Mouse (Mus musculus): ENCODE results near the gene Dync2li1. TPM values are rescaled to one million over a fixed set of nuclear protein-coding genes. Genes with fewer than 3 reads are reported as not detected.

Gene Dync2li1
- polyA plus RNA-seq, 1 experiment from 2014 or later = 32.9 TPM

DNA sequence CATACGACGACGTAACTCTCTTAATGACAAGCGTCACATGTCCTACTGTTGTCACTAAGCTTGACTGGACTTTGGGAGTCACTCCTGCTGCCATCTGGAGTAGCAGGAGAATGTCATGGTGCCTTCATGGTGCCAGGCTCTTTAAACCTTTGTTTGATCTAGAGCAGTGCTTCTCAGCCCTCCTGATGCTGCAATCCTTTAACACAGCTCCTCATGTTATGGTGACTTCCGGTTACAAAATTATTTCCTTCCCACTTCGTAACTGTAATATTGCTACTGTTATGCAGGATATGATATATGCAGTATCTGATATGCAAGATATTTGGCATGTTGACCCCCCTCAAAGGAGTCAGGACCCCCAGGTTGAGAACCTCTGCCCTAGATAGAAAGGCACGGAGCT is 7.2 kb upstream of the Dync2li1 start:
- H3K4me2 ChIP-seq (ENCODE audit: low read depth, low read length) = no peak overlapping the region
- no peak for ATAC-seq (ENCODE audit: insufficient read depth, low FRiP score)
- H3K4me1 ChIP-seq (ENCODE audit: control insufficient read depth, insufficient read depth, low read length) = no peaks in the 10 kb centered on the region
- no peak overlapping the region for H3K9ac ChIP-seq (ENCODE audit: low read length)
- no peaks in the 10 kb centered on the region for H3K27me3 ChIP-seq (ENCODE audit: control insufficient read depth, insufficient read depth, low read length)
- peak overlapping the region; percentile 81; the same call in 1 of the 2 replicates for H3K27ac ChIP-seq (ENCODE audit: low read length)
- WGBS = 78% methylated on average over 7 of the region's 7 CpGs
- peaks cover 3% of the 10 kb centered on the region; the same call in 1 of the 2 replicates for H3K36me3 ChIP-seq (ENCODE audit: control insufficient read depth, insufficient read depth, low read length)
- no peak overlapping the region for H3K4me3 ChIP-seq (replicated peaks; ENCODE audit: low read length)
- H3K9me3 ChIP-seq (replicated peaks; ENCODE audit: control insufficient read depth, low read length) = no peaks in the 10 kb centered on the region

DNA sequence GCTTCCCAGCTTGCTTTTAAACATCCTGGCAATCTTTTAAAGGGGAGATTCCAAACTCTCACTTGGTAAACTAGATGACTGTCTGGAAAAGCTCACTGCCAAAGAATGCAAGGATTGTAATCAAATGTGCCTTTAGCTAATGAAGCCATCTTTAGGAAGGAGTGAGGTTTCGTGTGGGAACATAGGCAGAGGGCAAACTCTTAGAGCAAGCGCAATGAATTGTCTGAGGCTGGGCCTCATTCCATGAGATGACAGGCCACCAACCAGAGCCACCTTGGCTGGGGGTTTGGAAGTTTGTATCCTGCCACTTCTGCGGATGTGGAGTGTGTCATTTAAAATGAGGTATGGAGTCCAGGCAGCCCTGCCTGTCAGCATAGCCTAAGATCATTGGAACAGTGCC is 6.2 kb upstream of the Dync2li1 start:
- Histone ChIP-seq H3K27me3 (ENCODE audit: control insufficient read depth, insufficient read depth, low read length) (no peaks in the 10 kb centered on the region), H3K9ac (ENCODE audit: low read length) (no peak overlapping the region), H3K9me3 (replicated peaks; ENCODE audit: control insufficient read depth, low read length) (no peaks in the 10 kb centered on the region), H3K4me2 (ENCODE audit: low read depth, low read length) (no peak overlapping the region), H3K27ac (ENCODE audit: low read length) (peak overlapping the region; percentile 74), H3K36me3 (ENCODE audit: control insufficient read depth, insufficient read depth, low read length) (peaks cover 3% of the 10 kb centered on the region; the same call in 1 of the 2 replicates), H3K4me3 (replicated peaks; ENCODE audit: low read length) (no peak overlapping the region), H3K4me1 (ENCODE audit: control insufficient read depth, insufficient read depth, low read length) (no peaks in the 10 kb centered on the region)
- peak; percentile 31; the same call in 1 of the 2 replicates for ATAC-seq (ENCODE audit: insufficient read depth, low FRiP score)
- WGBS = 37% methylated on average over 3 of the region's 3 CpGs

DNA sequence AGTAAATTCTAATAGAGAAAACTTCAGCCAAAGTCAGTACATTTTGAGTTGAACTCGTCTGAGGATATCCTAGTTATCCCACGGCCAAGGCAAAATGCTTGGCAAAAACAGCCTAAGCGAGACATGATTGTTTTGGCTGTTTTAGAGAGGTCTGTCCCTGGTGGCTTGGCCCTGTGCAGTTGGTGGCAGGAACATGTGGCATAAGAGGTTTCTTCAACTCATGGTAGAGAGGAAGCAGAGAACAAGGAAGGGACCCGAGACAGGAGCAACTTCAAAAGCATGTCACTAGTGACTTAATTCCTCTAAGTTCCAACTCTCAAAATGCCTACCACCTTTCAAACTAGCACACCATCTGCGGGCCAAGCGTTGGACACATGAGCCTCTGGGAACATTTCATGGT is 5.7 kb upstream of the Dync2li1 start:
- H3K36me3 ChIP-seq (ENCODE audit: control insufficient read depth, insufficient read depth, low read length) = peaks cover 3% of the 10 kb centered on the region; the same call in 1 of the 2 replicates
- no peaks in the 10 kb centered on the region for H3K4me1 ChIP-seq (ENCODE audit: control insufficient read depth, insufficient read depth, low read length)
- H3K9ac ChIP-seq (ENCODE audit: low read length) = no peak overlapping the region
- H3K9me3 ChIP-seq (replicated peaks; ENCODE audit: control insufficient read depth, low read length) = no peaks in the 10 kb centered on the region
- ATAC-seq (ENCODE audit: insufficient read depth, low FRiP score) = no peak
- H3K4me2 ChIP-seq (ENCODE audit: low read depth, low read length) = no peak overlapping the region
- H3K4me3 ChIP-seq (replicated peaks; ENCODE audit: low read length) = no peak overlapping the region
- H3K27me3 ChIP-seq (ENCODE audit: control insufficient read depth, insufficient read depth, low read length) = no peaks in the 10 kb centered on the region
- WGBS = 86% methylated on average over 6 of the region's 6 CpGs
- peak overlapping the region; percentile 74 for H3K27ac ChIP-seq (ENCODE audit: low read length)

DNA sequence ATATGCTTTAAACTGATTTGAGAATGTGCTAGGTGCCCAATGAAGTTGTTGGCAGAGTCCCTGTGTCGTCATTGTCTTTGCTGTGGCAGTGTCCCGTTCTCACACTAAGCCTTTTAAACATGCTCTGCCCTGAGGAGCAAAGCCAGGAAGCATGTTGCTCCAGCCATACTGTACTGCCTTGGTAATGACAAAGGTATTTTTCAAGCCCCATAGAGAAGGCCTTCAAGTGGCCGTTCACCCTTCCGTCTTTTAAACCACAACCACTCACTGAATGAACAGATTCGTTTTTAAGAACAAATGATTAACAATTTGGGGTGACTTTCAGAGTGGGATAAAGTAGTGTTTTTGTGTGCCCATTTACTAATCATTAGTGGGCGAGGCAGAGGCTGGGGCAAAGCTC is 5.1 kb upstream of the Dync2li1 start:
- ATAC-seq (ENCODE audit: insufficient read depth, low FRiP score) = no peak
- 85% methylated on average over 6 of the region's 6 CpGs for WGBS
- H3K27ac ChIP-seq (ENCODE audit: low read length) = no peak overlapping the region
- no peaks in the 10 kb centered on the region; the same call in 1 of the 2 replicates for H3K36me3 ChIP-seq (ENCODE audit: control insufficient read depth, insufficient read depth, low read length)
- H3K4me3 ChIP-seq (replicated peaks; ENCODE audit: low read length) = no peak overlapping the region
- H3K4me1 ChIP-seq (ENCODE audit: control insufficient read depth, insufficient read depth, low read length) = no peaks in the 10 kb centered on the region
- no peak overlapping the region for H3K9ac ChIP-seq (ENCODE audit: low read length)
- no peak overlapping the region for H3K4me2 ChIP-seq (ENCODE audit: low read depth, low read length)
- H3K27me3 ChIP-seq (ENCODE audit: control insufficient read depth, insufficient read depth, low read length) = no peaks in the 10 kb centered on the region
- no peaks in the 10 kb centered on the region for H3K9me3 ChIP-seq (replicated peaks; ENCODE audit: control insufficient read depth, low read length)

DNA sequence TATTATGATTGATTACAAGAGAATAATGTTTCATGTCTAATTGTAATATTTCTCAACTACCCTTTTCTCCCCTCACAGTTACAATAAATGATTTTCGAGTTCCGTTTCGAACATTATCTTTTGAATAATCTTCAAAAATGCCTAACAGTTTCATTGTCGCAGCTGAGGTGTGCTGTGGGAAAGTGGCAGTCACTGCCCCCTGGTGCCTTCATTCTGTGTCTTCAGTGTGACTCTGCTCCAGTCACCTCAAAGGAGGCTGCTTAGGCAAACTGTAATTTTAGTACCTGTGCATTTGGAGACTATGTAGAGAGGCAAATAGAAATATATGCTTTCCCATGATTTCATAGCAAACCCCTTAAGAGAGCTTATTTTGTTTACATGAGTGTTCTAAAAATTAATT is 4.3 kb upstream of the Dync2li1 start:
- Histone ChIP-seq H3K27ac (ENCODE audit: low read length) (no peak overlapping the region), H3K4me2 (ENCODE audit: low read depth, low read length) (no peak overlapping the region), H3K27me3 (ENCODE audit: control insufficient read depth, insufficient read depth, low read length) (no peaks in the 10 kb centered on the region), H3K36me3 (ENCODE audit: control insufficient read depth, insufficient read depth, low read length) (no peaks in the 10 kb centered on the region; the same call in 1 of the 2 replicates), H3K4me1 (ENCODE audit: control insufficient read depth, insufficient read depth, low read length) (0 out of 2 replicates have a peak, but pooled peaks cover 4% of the 10 kb centered on the region), H3K4me3 (replicated peaks; ENCODE audit: low read length) (no peak overlapping the region), H3K9me3 (replicated peaks; ENCODE audit: control insufficient read depth, low read length) (no peaks in the 10 kb centered on the region), H3K9ac (ENCODE audit: low read length) (no peak overlapping the region)
- WGBS = 80% methylated on average over 4 of the region's 4 CpGs
- ATAC-seq (ENCODE audit: insufficient read depth, low FRiP score) = no peak

DNA sequence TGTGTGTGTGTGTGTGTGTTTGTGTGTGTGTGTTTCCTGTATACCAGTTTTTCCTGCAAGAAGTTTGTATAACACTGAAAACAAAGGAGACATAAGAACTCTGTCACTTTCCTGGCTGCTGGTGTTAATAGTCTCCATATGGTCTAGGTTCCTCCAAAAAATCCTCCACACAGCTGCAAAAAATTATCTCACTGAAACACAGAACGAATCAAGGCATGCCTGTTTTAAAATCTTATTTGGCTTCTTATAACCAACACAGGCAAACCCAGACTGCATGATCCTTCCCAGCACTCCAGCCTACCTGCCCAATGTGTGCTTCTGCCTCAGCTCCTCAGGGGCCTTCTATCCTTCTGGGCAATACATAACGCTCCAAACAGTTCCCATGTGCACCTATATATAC is 3.4 kb upstream of the Dync2li1 start:
- H3K27ac ChIP-seq (ENCODE audit: low read length) = peak overlapping the region; percentile 44
- 60% methylated on average over 2 of the region's 2 CpGs for WGBS
- H3K9me3 ChIP-seq (replicated peaks; ENCODE audit: control insufficient read depth, low read length) = no peaks in the 10 kb centered on the region
- no peak overlapping the region for H3K4me2 ChIP-seq (ENCODE audit: low read depth, low read length)
- H3K36me3 ChIP-seq (ENCODE audit: control insufficient read depth, insufficient read depth, low read length) = no peaks in the 10 kb centered on the region; the same call in 1 of the 2 replicates
- no peak overlapping the region for H3K9ac ChIP-seq (ENCODE audit: low read length)
- 0 out of 2 replicates have a peak, but pooled peaks cover 4% of the 10 kb centered on the region for H3K4me1 ChIP-seq (ENCODE audit: control insufficient read depth, insufficient read depth, low read length)
- 0 out of 2 replicates have a peak, but pooled peaks have one; percentile 9 for ATAC-seq (ENCODE audit: insufficient read depth, low FRiP score)
- no peak overlapping the region for H3K4me3 ChIP-seq (replicated peaks; ENCODE audit: low read length)
- H3K27me3 ChIP-seq (ENCODE audit: control insufficient read depth, insufficient read depth, low read length) = no peaks in the 10 kb centered on the region

DNA sequence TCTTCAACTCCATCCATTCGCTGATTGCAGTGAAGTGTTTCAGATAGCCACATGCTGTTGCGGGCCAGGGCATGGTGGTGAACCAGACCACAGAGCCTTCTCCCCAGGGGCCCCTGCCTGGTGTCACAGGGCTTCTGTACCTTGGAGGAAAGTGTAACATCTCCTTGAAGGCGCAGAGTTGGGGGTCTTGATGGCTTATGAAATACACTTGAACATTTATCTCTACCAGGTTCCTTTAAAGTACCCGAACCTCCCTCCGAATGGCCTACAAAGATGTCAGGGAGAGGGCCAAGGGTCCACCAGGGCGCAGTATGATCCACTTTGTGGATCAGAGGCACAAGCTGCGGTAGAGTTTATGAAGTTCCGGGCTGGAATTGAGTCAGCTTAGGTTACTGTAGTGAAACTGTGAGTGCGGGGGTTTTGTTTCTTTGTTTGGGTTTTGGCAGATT is 585 bp downstream of the Dync2li1 start:
- Histone ChIP-seq H3K9ac (ENCODE audit: low read length) (peak overlapping the region; percentile 79), H3K4me3 (replicated peaks; ENCODE audit: low read length) (peak overlapping the region; percentile 63), H3K9me3 (replicated peaks; ENCODE audit: control insufficient read depth, low read length) (no peaks in the 10 kb centered on the region), H3K27ac (ENCODE audit: low read length) (peak overlapping the region; percentile 20; the same call in 1 of the 2 replicates), H3K4me2 (ENCODE audit: low read depth, low read length) (peak overlapping the region; percentile 80), H3K36me3 (ENCODE audit: control insufficient read depth, insufficient read depth, low read length) (no peaks in the 10 kb centered on the region), H3K27me3 (ENCODE audit: control insufficient read depth, insufficient read depth, low read length) (no peaks in the 10 kb centered on the region), H3K4me1 (ENCODE audit: control insufficient read depth, insufficient read depth, low read length) (0 out of 2 replicates have a peak, but pooled peaks cover 4% of the 10 kb centered on the region)
- 0 out of 2 replicates have a peak, but pooled peaks have one; percentile 31 for ATAC-seq (ENCODE audit: insufficient read depth, low FRiP score)
- 20% methylated on average over 9 of the region's 9 CpGs for WGBS

DNA sequence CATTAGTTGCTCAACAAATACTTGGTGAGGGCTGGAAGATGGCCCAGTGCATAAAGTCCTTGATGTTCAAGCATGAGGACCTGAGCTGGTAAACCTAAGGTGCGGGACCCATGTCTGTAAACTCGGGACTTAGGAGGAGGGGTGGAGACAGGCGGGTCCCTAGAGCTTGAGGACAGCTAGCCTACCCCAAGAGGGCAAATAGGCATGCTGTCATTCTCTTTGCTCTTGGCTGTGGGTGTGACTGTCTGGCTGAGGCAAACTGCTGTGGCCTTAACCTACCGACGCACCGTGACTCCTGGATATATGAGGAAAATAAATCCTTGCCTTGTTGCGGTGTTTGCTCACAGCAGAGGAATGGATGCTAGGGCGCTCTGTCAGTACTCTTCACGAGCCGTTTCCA is 1.4 kb downstream of the Dync2li1 start:
- Histone ChIP-seq H3K27me3 (ENCODE audit: control insufficient read depth, insufficient read depth, low read length) (no peaks in the 10 kb centered on the region), H3K4me2 (ENCODE audit: low read depth, low read length) (no peak overlapping the region), H3K27ac (ENCODE audit: low read length) (no peak overlapping the region), H3K36me3 (ENCODE audit: control insufficient read depth, insufficient read depth, low read length) (no peaks in the 10 kb centered on the region), H3K9ac (ENCODE audit: low read length) (no peak overlapping the region), H3K4me1 (ENCODE audit: control insufficient read depth, insufficient read depth, low read length) (0 out of 2 replicates have a peak, but pooled peaks cover 4% of the 10 kb centered on the region), H3K9me3 (replicated peaks; ENCODE audit: control insufficient read depth, low read length) (no peaks in the 10 kb centered on the region), H3K4me3 (replicated peaks; ENCODE audit: low read length) (no peak overlapping the region)
- no peak for ATAC-seq (ENCODE audit: insufficient read depth, low FRiP score)
- 71% methylated on average over 10 of the region's 10 CpGs for WGBS

DNA sequence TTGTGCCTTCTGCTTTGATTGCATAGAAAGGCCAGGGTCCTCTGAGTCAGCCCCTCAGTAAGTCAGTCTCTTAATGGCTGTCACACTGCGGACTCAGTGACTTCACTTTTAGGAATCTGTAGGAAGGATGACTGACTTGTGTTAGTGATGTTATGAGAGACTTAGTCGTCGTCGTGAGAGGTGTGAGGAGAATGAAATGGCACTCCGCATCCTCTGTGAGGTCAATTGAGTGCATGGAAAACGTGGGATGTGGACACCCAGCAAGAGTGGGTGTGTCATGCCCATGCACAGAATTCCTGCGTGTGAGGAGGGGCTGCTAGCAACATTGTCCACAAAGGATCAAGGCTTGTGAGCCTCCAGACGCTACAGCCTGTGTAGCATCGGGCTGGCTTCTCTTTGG is 2.3 kb downstream of the Dync2li1 start:
- H3K36me3 ChIP-seq (ENCODE audit: control insufficient read depth, insufficient read depth, low read length) = no peaks in the 10 kb centered on the region
- H3K4me3 ChIP-seq (replicated peaks; ENCODE audit: low read length) = no peak overlapping the region
- no peak overlapping the region for H3K27ac ChIP-seq (ENCODE audit: low read length)
- H3K9ac ChIP-seq (ENCODE audit: low read length) = no peak overlapping the region
- H3K27me3 ChIP-seq (ENCODE audit: control insufficient read depth, insufficient read depth, low read length) = no peaks in the 10 kb centered on the region
- no peaks in the 10 kb centered on the region for H3K9me3 ChIP-seq (replicated peaks; ENCODE audit: control insufficient read depth, low read length)
- ATAC-seq (ENCODE audit: insufficient read depth, low FRiP score) = no peak
- H3K4me1 ChIP-seq (ENCODE audit: control insufficient read depth, insufficient read depth, low read length) = 0 out of 2 replicates have a peak, but pooled peaks cover 4% of the 10 kb centered on the region
- H3K4me2 ChIP-seq (ENCODE audit: low read depth, low read length) = no peak overlapping the region
- 81% methylated on average over 9 of the region's 9 CpGs for WGBS
